Mouse (Mus musculus): ENCODE results near the gene Cacng7.

DNA sequence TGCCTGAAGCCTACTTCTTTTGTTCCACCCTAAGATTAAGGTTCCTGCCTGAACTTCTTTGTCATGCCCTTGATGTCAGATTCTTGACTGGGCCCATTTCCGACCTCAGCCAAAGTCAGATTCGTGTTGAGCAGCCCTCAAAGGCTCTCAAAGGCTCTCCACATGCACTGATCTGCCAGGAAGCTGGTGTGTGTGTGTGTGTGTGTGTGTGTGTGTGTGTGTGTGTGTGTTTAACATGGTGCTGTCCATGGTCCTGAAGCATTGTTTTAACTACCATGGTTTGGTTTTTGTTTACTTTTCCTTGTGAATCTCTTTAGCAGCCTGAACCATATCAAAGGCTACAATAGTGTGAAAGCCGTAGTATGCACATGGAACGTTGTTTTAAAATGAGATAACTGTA lies 4.8 kb upstream of the Cacng7 start:
- TF ChIP-seq CTCF (IDR thresholded peaks at IDR 0.05) (no peak), EP300 (IDR thresholded peaks at IDR 0.05) (no peak)
